26 mouse cellular contexts compared by ENCODE assay signal in the genomic region with DNA sequence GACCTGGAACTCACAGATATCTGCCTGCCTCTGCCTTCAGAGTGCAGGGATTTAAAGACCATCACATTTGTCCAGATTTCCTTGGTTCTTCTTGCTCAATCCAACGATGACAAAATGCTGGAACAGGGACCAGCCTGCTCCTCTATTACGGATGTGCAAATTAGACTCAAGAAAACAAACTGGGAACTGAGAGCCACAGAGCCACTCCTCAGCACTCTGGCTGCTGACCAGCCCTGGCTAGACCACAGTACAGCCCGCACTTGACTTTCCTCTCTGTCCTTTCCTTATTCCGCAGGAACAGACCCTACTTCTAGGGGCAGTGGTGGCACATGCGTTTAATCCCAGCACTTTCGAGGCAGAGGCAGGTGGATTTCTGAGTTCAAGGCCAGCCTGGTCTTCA. TPM values are rescaled to one million over a fixed set of nuclear protein-coding genes. Genes with fewer than 3 reads are reported as not detected.
DNase-seq lines count a peak whose midpoint lies in the region; ATAC-seq lines count a peak whose summit lies in the region.
"Had no signal": no experiment of that assay in that cellular context is flagged by ENCODE, and none has a peak within 500 bp of the region (broad histone marks: within the 10 kb centered on the region; RNA-seq: fewer than 3 reads in every experiment).

No protein-coding gene starts in this region.

- no peak overlapping the region for H3K4me3 ChIP-seq in heart, embryonic 11.5 days (ENCODE audit: low read depth, low read length)
- H3K4me3 ChIP-seq: forebrain, embryonic 10.5 days; heart, embryonic 15.5 days; hindbrain, embryonic 12.5 days; kidney, embryonic 15.5 days; liver, embryonic 13.5 days; lung, embryonic 15.5 days; megakaryocyte, embryonic 14.5 days; midbrain, embryonic 13.5 days had no signal

- ATAC-seq in heart, embryonic 11.5 days (replicated peaks; ENCODE audit: insufficient number of reproducible peaks, low FRiP score, low TSS enrichment) = no peak
- ATAC-seq: activated CD4-positive, CD25-positive, alpha-beta regulatory T cell, adult 4 months; forebrain, embryonic 16.5 days; midbrain, embryonic 13.5 days had no signal

- no peak overlapping the region for H3K9ac ChIP-seq in heart, embryonic 11.5 days (ENCODE audit: low read depth, low read length)
- H3K9ac ChIP-seq: heart, embryonic 15.5 days; hindbrain, embryonic 12.5 days; kidney, embryonic 15.5 days; liver, embryonic 13.5 days; lung, embryonic 15.5 days; midbrain, embryonic 13.5 days had no signal

- peaks cover 7% of the 10 kb centered on the region; the same call in 1 of the 2 replicates for H3K4me1 ChIP-seq in heart, embryonic 11.5 days (ENCODE audit: control insufficient read depth, insufficient read depth, low read length)

- no peaks in the 10 kb centered on the region for H3K9me3 ChIP-seq in heart, embryonic 11.5 days (replicated peaks; ENCODE audit: control insufficient read depth, low read length)
- H3K9me3 ChIP-seq: forebrain, embryonic 10.5 days; heart, embryonic 15.5 days; hindbrain, embryonic 12.5 days; kidney, embryonic 15.5 days; liver, embryonic 13.5 days; lung, embryonic 15.5 days; megakaryocyte, embryonic 14.5 days; midbrain, embryonic 13.5 days had no signal

- H3K36me3 ChIP-seq in heart, embryonic 11.5 days (ENCODE audit: control insufficient read depth, insufficient read depth, low read length) = no peaks in the 10 kb centered on the region
- H3K36me3 ChIP-seq: heart, embryonic 15.5 days had no signal

- peak; percentile 18 for DNase-seq in adrenal gland, postnatal 10 days
- DNase-seq in adrenal gland, adult 8-10 months = no peak
- DNase-seq in heart, adult 8-10 months (ENCODE audit: low spot score) = peak; percentile 51
- DNase-seq in urinary bladder, postnatal 14 days (ENCODE audit: low spot score) = peak; percentile 16
- DNase-seq in urinary bladder, postnatal 25 days (ENCODE audit: low spot score) = no peak
- no peak for DNase-seq in cerebellum, adult 11 months
- no peak for DNase-seq in embryo, embryonic 10.5 days (ENCODE audit: low spot score)
- DNase-seq: adrenal gland, postnatal 25 days; cerebellum, adult 9-10 months; kidney, adult 11 months; kidney, postnatal 36 days; liver, embryonic 13.5 days; thymus, adult 18-20 months; thymus, postnatal 36 days had no signal

- WGBS in heart, embryonic 11.5 days (ENCODE audit: insufficient replicate concordance) = 66% methylated on average over 6 of the region's 6 CpGs

- no peaks in the 10 kb centered on the region for H3K27me3 ChIP-seq in heart, embryonic 11.5 days (ENCODE audit: control insufficient read depth, insufficient read depth, low read length)
- H3K27me3 ChIP-seq: hindbrain, embryonic 12.5 days; kidney, embryonic 15.5 days; lung, embryonic 15.5 days; midbrain, embryonic 13.5 days had no signal

- H3K27ac ChIP-seq in heart, embryonic 11.5 days (ENCODE audit: low read depth, low read length) = no peak overlapping the region
- H3K27ac ChIP-seq: forebrain, embryonic 10.5 days; heart, embryonic 15.5 days; hindbrain, embryonic 12.5 days; kidney, embryonic 15.5 days; liver, embryonic 13.5 days; lung, embryonic 15.5 days; midbrain, embryonic 13.5 days had no signal

- H3K4me2 ChIP-seq in heart, embryonic 11.5 days = no peak overlapping the region
- H3K4me2 ChIP-seq: heart, embryonic 15.5 days; hindbrain, embryonic 12.5 days; kidney, embryonic 15.5 days; liver, embryonic 13.5 days; lung, embryonic 15.5 days; midbrain, embryonic 13.5 days had no signal

RNA-seq across cellular contexts. Expression of a gene that starts 4.7 kb away (rescaled TPM):
- total RNA-seq in adrenal gland, postnatal 10 days (2021) = 100 to 1,000 TPM in 1 of 2 experiments, 10 to 100 TPM in 1; 79.2 to 110 TPM
- total RNA-seq in adrenal gland, adult 8-10 months (2022) = 100 to 1,000 TPM in 1 of 4 experiments, 10 to 100 TPM in 3; 80.5 to 116 (median 91.7) TPM
- 10 to 100 TPM; 58.4 to 76.5 (median 69.2) TPM for total RNA-seq in heart, adult 8-10 months (2022)
- polyA plus RNA-seq in heart, embryonic 11.5 days (2014; fragmentation: Nextera tagmentation; extraction: Ambion mirVana) = 35.0 and 41.8 TPM in 2 replicates
- total RNA-seq: monocyte, adult 5-6 weeks; neutrophil, adult 5-6 weeks had no signal
- polyA plus RNA-seq: activated CD4-positive, CD25-positive, alpha-beta regulatory T cell, adult 4 months had no signal

RNA-seq across cellular contexts. Expression of a gene that starts 27.0 kb away (rescaled TPM):
- 1 to 10 TPM; 3.1 to 7.9 TPM for total RNA-seq in adrenal gland, postnatal 10 days (2021)
- total RNA-seq in adrenal gland, adult 8-10 months (2022) = 1 to 10 TPM; 1.7 to 4.3 (median 2.8) TPM
- 1 to 10 TPM; 1.2 to 1.8 (median 1.4) TPM for total RNA-seq in heart, adult 8-10 months (2022)
- polyA plus RNA-seq in heart, embryonic 11.5 days (2014; fragmentation: Nextera tagmentation; extraction: Ambion mirVana) = 6.6 and 6.9 TPM in 2 replicates
- total RNA-seq: monocyte, adult 5-6 weeks; neutrophil, adult 5-6 weeks had no signal
- polyA plus RNA-seq: activated CD4-positive, CD25-positive, alpha-beta regulatory T cell, adult 4 months had no signal

RNA-seq across cellular contexts. Expression of a gene that starts 28.1 kb away (rescaled TPM):
- 10 to 100 TPM; 29.5 to 31.3 TPM for total RNA-seq in adrenal gland, postnatal 10 days (2021)
- total RNA-seq in adrenal gland, adult 8-10 months (2022) = 10 to 100 TPM; 13.3 to 20.7 (median 15.2) TPM
- total RNA-seq in heart, adult 8-10 months (2022) = 10 to 100 TPM; 11.8 to 37.6 (median 13.6) TPM
- polyA plus RNA-seq in heart, embryonic 11.5 days (2014; fragmentation: Nextera tagmentation; extraction: Ambion mirVana) = 95.9 and 105 TPM in 2 replicates

RNA-seq across cellular contexts. Expression of a gene that starts 36.6 kb away (rescaled TPM):
- total RNA-seq in adrenal gland, postnatal 10 days (2021) = 1 to 10 TPM; 4.2 to 7.9 TPM
- 10 to 100 TPM in 2 of 4 experiments, 1 to 10 TPM in 2; 4.5 to 11.8 (median 9.7) TPM for total RNA-seq in adrenal gland, adult 8-10 months (2022)
- under 1 TPM; 0.46 to 0.84 (median 0.50) TPM for total RNA-seq in heart, adult 8-10 months (2022)
- 8.5 and 13.8 TPM in 2 replicates for polyA plus RNA-seq in heart, embryonic 11.5 days (2014; fragmentation: Nextera tagmentation; extraction: Ambion mirVana)
- total RNA-seq: monocyte, adult 5-6 weeks had no signal

RNA-seq across cellular contexts. Expression of a gene that starts 43.4 kb away (rescaled TPM):
- total RNA-seq in adrenal gland, postnatal 10 days (2021) = 10 to 100 TPM; 15.5 to 15.9 TPM
- 10 to 100 TPM; 12.6 to 15.2 (median 14.3) TPM for total RNA-seq in adrenal gland, adult 8-10 months (2022)
- 1 to 10 TPM; 4.0 to 6.5 (median 4.6) TPM for total RNA-seq in heart, adult 8-10 months (2022)
- 26.6 and 30.4 TPM in 2 replicates for polyA plus RNA-seq in heart, embryonic 11.5 days (2014; fragmentation: Nextera tagmentation; extraction: Ambion mirVana)

Comparison
In these comparisons a context has a peak if more than half of its experiments do, and no peak if none do; other contexts are left out.
1. DNase-seq: peak in adrenal gland, postnatal 10 days (single experiment), heart, adult 8-10 months (single experiment) and urinary bladder, postnatal 14 days (single experiment); none in adrenal gland, adult 8-10 months (single experiment), urinary bladder, postnatal 25 days (single experiment), cerebellum, adult 11 months (single experiment) and embryo, embryonic 10.5 days (single experiment).